Mouse (Mus musculus) layer of hippocampus, adult 18-20 months (tissue): ENCODE measurements around the gene Fras1. TPM values are rescaled to one million over a fixed set of nuclear protein-coding genes. Genes with fewer than 3 reads are reported as not detected.
A peak's percentile ranks its signal among the peaks of the same experiment; 100 is the strongest.

Experiments
- DNase-seq, 2 experiments: peaks; one replicate each; pipeline ENCODE4 v3.0.0; 2022; ENCODE audit warnings: low spot score in 2 of 2
- total RNA-seq, 2 experiments: library from RNA; stranded (reverse); gene quantifications; 2 replicates each; pipeline ENCODE4 v1.2.3; 2021

Gene Fras1
- total RNA-seq, 2 experiments from 2014 or later = 13.7 to 14.1 TPM

DNA sequence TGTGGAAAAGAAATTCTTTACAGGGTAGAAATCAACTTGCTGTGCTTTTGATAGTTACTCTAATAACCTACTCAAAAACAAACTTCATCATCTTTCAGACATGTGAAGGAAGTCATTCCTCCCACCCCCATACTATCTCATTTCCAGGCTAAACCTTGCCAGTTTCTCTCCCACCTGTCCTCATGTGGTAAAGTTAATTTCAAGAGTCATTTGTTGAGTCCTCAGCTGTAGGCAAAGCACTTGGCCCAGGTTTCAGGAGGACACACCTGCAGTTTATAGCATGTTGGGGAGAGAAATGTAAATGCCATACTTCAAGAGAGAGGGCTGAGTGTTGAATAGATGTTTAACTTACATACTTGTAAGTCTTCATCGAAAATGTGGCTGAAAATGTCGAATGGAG is 107.4 kb downstream of the Fras1 start:
- DNase-seq = no peak

DNA sequence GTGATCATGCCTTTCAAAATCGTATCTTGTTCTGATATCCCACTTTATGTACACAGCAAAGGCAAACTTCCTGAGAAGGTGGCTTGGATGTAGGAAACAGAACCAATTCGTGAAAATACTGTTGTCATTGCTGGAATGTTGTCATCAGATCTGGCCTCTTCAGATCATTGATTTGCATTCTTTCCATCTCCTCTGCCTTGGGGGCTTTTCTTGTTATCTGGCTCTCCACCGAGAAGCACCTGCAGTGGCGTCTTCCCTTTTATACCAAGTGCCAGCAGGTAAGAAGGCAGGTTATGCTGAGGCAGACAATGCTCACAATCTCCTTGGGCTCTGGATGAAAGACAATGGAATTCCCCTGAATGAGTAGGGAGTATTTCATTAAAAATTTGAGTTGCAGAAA is 108.3 kb downstream of the Fras1 start:
- DNase-seq = no peak

DNA sequence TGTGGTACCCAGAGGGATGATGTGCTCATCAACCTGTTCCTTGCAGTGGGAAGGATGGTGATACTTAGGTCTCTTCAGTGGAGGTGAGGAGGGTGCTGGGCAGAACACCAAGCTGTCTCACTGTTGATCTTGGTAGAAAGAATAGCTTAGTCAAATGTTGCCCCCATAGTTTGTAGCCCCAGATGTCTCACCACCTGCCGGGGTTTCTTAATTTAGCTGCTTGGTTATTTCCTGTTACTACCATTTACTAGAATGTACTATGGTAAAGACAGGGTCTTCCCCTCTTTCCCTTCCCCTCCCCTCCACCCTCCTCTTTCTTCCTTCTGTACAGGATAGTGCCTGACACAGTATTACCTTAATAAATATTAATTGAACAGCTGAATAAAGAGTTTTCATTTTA is 118.7 kb downstream of the Fras1 start:
- DNase-seq = peak; percentile 16 to 39

DNA sequence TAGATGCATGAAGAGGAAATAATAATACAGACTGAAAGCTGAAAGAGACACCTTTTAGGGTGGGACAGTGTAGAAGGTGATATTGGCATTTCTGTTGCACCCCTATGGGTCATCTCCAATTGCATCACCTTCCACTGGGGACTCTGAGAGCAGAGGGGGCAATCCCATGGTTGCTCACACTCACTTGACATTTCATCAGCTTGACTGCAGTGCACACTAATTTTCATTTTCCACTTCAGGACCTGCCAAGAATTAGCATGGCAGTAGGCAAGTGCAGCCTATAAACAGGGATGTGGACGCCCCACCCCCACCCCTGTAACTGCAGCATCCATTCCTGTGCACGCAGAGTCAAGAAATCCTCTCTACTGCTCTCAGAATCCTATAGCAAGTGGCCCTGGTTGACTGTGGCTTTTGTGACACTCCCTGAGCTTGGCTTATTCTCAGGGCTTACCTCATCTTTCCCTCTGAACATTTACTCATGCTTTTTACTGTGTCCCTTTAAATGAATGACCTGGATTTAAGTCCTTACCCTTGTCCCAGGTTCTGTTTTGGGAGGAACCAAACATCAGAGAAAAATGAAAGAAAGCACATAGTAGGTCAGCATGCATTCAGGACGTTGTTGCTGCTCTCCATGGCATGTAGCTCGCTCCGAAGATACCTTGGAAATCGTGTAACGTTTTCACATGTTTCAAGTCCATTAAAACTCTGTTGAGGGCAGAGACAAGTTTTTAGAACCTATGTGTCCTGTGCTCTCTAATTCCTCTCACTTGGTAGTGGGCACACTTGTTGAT is 120.9 kb downstream of the Fras1 start:
- DNase-seq = no peak

DNA sequence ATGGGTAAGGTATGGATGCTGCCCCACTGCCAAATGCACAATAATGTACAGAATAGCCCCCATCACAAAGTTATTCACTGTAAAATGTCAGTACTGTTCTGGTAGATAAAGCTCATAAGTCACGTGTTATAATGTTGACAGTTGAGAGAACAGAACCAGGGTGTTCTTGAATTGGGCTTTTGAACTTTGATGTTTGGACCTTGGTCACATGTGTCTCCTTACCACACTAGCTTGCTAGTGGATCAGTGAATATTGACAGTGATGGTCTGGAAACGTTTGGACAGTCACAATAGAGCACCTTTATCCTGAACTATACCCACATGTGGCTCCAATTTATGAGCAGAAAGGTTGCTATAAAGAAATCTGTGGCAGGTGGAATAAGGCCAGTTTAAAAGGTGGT is 124.3 kb downstream of the Fras1 start:
- DNase-seq = no peak

DNA sequence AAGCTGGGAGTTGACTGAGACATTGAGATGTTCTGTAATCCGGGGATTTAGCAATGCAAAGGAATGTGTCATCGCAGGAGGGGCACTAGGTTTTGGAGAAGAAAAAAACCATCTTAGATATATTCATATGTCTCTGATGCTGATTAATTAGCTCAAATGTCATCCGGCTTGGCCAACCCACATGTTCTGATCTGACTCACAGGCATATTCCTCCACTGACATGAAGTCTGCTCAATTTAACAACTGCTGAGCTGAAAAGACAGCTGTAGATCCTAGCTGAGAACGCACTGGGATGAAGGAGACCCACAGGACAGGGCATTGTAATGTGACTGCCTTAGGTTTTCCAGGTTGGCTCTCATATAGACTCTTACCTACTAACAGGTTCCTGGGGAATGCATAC is 128.0 kb downstream of the Fras1 start:
- DNase-seq = peak; percentile 20 to 61

DNA sequence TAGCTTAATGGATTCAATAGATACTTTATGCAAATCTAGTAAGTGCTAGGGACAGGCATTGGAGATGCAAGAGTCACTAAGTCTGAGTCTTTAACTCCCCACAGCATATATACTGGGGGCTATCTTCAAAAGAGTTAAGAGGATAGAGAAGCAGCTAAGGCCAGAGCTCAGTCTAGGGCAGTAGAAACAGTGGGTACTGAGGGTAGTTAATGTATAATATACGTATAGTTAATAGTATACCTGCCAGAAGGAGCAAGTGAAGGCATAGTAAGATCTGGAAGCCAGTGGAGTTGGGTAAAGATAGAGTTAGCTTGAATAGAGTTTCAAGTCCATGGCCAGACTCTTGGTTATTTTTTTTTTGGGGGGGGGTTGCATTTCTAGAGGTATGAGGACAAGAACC is 128.6 kb downstream of the Fras1 start:
- DNase-seq = no peak

DNA sequence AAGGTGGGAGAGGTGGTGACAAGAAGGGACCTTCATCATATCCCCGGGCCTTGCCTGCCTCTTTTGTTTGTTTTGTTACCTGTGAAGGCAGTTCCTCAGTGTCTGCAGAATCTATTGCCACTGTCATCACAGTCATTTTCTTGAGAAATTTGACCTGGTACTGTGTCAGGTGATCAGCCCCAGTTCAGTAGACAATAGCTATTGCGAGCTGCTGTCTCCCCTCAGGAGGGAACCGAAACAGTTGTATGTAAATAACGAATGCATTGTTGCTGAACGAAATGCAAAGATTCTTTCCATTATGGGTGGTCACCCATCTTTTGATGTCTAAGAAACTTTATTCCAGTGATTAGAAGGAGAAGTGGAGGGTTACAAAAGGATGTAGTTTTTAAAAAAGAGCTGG is 137.2 kb downstream of the Fras1 start:
- no peak for DNase-seq

DNA sequence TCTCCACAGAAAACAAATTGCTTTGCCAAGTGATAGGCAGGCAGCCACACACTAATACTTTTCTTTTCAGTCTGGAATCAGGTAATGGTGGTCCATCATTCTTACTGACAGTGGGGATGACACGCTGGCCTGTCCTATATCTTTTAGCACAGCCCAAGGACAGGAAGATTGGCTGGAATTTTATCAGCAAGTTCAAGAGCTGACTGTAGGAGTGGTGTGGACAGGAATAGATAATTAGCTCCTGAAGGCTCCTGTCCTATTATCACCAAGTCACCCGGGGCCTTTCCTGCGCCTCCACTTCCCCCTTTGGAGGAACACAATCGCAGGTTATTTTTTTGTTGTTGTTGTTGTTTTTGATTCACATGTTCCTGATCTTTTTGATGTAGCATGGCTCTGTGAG is 139.6 kb downstream of the Fras1 start:
- no peak for DNase-seq

DNA sequence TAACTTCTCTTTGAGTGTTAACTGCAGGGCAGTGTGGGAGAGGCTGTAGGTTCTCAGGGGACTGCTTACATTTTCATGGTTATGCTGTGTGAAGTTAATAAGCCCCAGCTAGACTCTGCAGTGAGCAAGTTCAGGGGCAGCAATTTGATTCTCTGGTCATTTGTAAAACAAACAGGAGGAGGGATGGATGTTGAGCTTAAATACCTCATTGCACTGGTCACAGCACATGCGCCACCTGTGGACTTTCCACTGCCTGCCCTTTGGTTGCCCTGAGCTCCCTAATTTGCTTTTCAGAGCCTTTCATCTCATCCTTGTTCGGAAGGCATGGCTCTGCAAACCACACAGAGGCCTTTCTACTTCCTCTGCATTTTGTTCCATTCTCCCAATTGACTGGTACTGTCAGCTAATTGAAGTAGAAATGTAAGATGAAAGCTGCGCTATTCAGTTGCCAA is 142.1 kb downstream of the Fras1 start:
- no peak for DNase-seq

DNA sequence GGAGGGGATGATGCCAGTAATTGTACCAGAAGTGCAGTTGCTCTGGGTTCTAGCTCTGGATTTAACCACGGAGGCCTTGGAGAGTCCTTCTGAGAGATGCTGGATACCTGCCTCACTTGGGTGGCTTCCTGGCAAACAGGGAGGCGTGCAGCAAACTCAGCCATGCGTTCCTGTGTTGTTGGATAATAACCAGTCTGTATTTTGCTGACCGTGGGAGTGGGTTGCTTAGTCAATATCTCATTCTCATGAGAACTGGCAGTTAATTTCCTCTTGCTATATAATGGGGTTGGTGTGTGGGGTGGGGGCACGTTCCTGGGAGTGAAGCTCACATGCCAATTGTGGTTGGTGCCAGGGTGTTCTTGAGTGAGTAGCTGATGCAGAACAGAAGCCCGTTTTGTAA is 142.6 kb downstream of the Fras1 start:
- peak in 1 of 2 experiments; percentile 30 for DNase-seq

DNA sequence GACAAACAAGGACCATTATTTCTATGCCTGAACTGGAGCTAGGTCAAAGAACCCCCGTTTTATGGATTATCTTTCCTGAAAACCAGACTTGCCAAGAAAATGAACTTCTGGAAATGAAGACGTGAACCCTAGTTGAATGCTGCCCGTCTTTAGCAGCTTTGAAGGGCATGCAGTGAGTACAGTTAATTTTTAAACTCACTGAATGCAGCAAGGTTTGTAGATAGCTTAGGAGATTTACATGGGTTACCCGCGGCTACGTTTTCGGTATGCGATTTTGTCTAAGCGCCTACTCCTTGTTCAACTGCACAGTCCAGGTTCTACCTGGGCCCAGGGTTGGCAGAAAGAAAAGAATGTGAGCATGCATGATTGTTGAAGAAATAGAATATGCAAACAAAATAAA is 147.8 kb downstream of the Fras1 start:
- no peak for DNase-seq

DNA sequence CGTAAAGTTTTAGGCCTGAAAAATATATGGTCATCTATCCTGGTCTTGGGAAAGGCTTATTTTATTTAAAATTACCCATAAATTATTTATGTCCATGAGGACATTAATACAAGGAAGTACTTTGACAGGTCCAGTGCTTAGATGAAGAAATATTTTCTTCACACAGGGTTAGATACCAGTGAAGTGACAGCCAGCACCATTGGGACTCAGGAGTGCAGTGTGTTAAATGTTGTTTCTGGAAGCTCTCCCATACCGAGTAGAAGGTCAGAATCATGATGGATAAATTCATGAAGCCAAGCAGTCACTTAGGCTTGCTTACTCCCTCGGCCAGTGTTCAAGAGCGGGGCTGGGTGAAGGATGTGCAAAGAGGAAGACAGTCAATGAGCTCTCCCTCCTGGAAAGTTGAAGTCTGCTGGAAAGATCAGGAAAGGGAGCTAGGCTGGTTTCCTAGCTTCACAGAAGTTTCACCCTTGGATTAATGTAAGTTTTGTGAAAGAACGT is 149.2 kb downstream of the Fras1 start:
- no peak for DNase-seq

DNA sequence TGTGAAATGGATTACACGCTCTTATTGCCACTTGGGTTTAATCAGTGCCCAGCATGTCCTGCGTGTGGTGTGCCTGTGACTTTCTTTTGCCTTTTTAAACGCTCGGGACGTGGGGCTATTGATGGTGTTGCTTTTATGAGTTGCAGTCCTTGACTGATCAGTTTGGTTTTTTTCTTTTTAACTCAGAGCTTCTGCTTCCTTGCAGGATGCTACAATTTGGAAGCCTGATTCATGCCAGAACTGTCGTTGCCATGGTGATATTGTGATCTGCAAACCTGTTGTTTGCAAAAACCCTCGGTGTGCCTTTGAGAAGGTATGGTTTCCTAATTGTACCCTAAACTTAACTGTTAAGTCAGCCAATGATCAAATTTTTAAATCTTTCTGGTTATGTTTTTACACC is 154.5 kb downstream of the Fras1 start:
- peak; percentile 28 to 55 for DNase-seq

DNA sequence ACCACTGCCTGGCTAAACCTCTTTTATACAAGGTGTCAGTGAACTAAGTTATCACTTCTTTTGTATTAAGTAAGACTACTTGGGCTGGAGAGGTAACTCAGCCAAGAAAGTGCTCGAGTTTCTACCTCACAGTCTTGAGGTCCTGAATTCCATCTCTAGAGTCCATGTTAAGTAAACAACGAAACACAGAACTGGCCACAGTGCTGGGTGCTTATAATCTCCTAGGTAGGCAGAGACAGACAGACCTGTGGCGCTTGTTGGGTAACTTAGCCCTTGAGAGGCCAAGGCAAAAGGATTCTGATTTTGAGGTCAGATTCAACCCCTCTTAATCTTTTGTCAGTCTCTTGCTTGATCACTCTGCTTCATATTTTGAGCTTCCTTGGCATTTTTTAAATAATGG is 156.8 kb downstream of the Fras1 start:
- DNase-seq = no peak

DNA sequence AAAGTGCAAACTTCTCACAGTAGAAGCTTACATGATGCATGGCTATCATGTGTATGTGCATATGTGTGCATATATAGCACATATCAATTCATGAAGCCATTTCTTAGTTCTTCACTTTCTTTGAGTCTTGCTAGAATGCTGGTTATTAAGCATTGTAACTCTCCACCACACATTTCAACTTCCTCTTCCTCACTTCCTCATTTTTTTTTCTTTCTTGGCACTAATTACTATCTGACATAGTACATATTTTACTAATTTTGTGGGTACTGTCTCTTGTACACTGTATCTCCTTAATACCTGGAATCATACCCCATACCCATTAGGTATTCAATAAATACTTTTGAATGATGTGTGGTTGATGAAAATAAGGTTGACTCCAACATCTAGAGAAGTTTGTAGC is 158.2 kb downstream of the Fras1 start:
- DNase-seq = no peak

DNA sequence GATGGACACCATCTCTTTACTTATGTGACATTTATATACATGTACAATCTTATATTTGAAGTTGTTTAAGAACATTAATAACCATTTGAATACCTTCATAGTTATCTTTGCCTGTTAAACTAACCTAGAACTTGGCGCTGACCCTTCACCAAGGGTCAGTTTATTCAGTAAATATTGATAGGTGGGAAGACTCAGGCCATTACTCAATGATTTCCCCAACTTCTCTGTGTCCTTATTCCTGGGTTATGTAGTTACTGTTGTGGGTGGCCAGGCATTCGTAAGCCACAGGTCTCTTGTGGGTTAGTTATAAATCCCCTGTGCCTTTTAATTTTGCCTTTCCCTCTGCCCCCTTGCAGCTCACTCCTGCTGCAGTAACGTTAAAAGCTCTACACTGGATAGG is 162.8 kb downstream of the Fras1 start:
- DNase-seq = no peak

DNA sequence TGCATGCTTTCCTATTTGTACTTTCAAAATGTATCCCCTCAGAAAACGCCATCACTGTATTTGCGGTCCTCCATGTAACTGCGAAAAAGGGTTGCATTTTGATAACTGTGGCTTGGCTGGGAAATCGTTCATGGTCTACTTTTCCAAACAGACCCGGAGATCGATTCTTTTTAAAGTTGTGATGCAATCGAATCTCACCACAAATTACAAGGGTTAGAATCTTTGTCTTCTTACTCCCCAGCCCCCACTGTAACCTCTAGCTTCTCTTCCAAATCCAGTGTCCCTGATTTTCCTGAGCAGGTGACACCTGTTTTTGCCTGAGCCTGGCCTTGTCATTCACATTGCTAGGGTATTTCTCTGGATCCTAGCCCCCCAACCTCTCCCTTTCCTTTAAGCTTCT is 163.2 kb downstream of the Fras1 start:
- no peak for DNase-seq

DNA sequence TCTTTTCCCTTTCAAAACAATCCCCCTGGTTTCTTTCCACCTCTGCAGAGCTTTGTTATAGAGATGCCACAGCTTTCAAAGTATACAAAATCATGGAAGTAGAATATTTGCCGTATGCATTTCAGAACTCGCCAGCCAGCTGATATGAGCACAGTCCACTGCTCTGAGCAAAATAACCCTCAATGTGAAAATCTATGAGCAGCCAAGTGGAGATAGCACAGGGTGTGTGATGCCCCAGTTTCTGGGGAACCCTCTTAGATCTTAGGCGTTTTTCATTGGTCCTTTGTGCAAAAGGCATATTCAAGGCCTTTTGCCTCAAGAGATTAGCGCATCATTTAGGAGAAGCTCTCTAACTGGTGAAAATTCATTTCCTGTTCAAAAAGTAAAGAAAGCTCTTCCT is 170.4 kb downstream of the Fras1 start:
- no peak for DNase-seq

DNA sequence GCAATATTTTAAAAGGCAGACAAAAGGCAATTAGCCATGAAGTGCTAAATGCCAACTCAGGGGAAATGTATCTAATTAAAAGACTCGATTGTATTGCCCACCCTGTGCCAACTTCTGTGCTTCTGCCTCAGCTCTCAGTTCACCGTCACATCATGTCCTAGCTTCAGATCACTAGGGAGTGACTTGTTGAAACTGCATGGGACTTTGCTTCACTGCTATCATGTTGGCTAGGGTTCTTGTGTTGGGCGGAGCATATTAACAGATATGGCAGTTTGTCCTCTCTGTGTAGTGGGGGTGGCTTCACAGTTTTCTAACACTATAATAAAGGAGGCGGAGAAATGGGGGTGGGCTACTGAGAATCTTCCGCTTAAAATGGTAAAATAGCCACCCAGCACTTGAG is 172.2 kb downstream of the Fras1 start:
- DNase-seq = no peak

DNA sequence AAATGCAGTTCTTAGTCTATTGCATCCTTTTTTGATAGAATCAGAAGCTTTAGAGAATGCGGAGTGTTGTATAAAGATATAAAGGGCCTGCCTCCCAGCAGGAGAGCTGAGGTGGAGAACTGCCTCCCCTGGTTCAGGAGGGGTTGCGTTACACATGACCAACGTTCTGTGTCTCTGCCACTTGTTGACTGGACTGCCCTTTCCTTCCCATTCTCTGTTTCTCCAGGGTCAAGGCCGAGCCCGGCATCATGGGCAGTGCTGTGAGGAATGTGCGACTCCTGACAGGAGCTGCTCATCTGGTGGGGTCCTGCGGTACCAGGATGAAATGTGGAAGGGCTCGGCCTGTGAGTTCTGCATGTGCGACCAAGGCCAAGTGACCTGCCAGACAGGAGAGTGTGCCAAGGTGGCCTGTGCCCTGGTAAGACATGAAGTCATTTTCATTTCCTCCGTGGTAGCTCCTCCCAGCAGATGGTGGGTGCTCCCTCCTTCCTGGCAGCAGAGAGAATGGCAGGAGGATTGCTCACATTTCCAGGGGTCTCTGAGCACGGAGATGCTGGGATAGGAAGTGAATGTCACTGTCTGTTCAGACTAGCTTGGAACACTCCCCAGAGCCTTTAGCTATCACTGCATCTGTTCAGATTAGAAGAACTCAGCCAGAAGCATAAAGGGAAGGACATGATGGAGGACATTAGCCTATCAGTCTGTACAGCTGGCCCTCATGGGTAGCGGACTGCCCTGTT is 181.4 kb downstream of the Fras1 start:
- no peak for DNase-seq

DNA sequence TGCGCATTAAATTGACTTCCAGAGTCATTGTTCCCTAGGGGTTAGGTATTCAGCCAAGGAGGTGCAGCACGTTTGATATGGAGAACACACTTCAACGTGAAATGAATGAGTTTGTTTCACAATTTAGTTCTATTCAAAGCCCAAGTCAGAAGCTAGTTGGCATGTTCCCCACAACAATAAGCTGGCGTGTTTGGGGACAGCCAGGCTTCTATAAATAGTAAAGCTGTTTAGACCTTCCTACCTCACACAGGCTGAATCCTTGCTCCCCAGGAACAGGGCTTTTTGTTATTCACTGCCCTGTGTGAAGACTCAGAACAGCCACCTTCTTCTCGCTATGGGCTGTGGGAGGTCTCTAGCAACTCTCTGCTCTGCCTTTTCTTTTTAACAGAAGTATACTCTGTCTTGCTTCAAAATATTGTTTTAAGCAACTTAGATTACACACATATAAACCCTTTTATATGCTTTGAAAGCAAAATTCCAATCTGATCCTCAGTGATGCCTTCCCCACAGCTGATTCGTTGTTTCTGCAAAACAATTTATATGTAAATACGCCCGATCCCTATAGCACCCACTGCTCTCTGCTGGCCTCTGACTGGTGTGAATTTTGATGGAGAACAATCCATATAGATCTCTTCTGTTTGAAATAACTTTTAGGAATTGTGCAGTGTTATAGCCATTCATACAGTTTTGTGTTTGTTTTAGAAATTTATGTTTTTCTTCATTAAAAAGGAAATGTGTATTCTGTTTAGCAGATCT is 184.5 kb downstream of the Fras1 start:
- DNase-seq = no peak
